Mouse (Mus musculus) lung, postnatal 0 days (tissue): ENCODE results near the gene Car15.

Source experiments
- CTCF ChIP-seq: IDR thresholded peaks from 2 replicates; pipeline ENCODE4 v1.5.1; 2016; ENCODE audit warnings: antibody characterized with exemption, mild to moderate bottlenecking
- EP300 ChIP-seq: IDR thresholded peaks from 2 replicates; pipeline ENCODE4 v1.6.1; 2016; ENCODE audit warnings: antibody characterized with exemption, mild to moderate bottlenecking, control low read depth

- no peak for TF ChIP-seq CTCF
- TF ChIP-seq EP300, result no peak
Observed at GRCm38 (mm10) chr16:17816528-17816927, 21.6 kb downstream of the Car15 start.
